Mouse (Mus musculus) limb, embryonic 13.5 days (tissue): Measurements from ENCODE around the gene Celf5. TPM values are rescaled to one million over a fixed set of nuclear protein-coding genes. Genes with fewer than 3 reads are reported as not detected.

Experiments used
- ATAC-seq: fragments of 200-750 bp; cut with Nextera tagmentation; 2 replicates; pipeline ENCODE4 v1.8.0; 2017; ENCODE audit warnings: low read depth, moderate number of reproducible peaks, moderate TSS enrichment; ENCODE audit not compliant: low FRiP score
- H3K27ac ChIP-seq: fragments of 300-500 bp; sonication (generic); 2 replicates; pipeline ENCODE4 v1.5.1; 2015; ENCODE audit warnings: inconsistent platforms, mild to moderate bottlenecking, moderate library complexity
- H3K27me3 ChIP-seq: fragments of 300-500 bp; sonication (generic); 2 replicates; pipeline ENCODE4 v1.6.1; 2015; ENCODE audit warnings: mild to moderate bottlenecking, inconsistent platforms
- H3K36me3 ChIP-seq: fragments of 300-500 bp; sonication (generic); 2 replicates; pipeline ENCODE4 v1.6.1; 2015; ENCODE audit warnings: inconsistent platforms, mild to moderate bottlenecking, moderate library complexity
- H3K4me1 ChIP-seq: fragments of 300-500 bp; sonication (generic); 2 replicates; pipeline ENCODE4 v1.6.1; 2015; ENCODE audit warnings: inconsistent platforms
- H3K4me2 ChIP-seq: fragments of 300-500 bp; sonication (generic); replicated peaks from 2 replicates; pipeline ENCODE4 v1.6.1; 2015; ENCODE audit warnings: inconsistent platforms, mild to moderate bottlenecking, moderate library complexity
- H3K4me3 ChIP-seq: fragments of 300-500 bp; sonication (generic); 2 replicates; pipeline ENCODE4 v1.5.1; 2015; ENCODE audit warnings: moderate library complexity, mild to moderate bottlenecking, inconsistent platforms
- H3K9ac ChIP-seq: fragments of 300-500 bp; sonication (generic); 2 replicates; pipeline ENCODE4 v1.6.1; 2015; ENCODE audit warnings: mild to moderate bottlenecking, inconsistent platforms
- H3K9me3 ChIP-seq: fragments of 300-500 bp; sonication (generic); 2 replicates; pipeline ENCODE4 v1.6.1; 2016; ENCODE audit warnings: inconsistent platforms
- WGBS: fragments of 180-500 bp; shearing (Covaris S2); methylation state at CpG from one replicate; pipeline ENCODE4 v1.1.7; 2015; 5-methylcytosine and 5-hydroxymethylcytosine counted together
- polyA plus RNA-seq: library from polyadenylated mRNA; unstranded; fragments of >200 nt; fragmentation: Nextera tagmentation; extraction: Ambion mirVana; gene quantifications from 2 replicates; pipeline ENCODE4 v1.2.1, GENCODE M21; 2015

Gene Celf5
- polyA plus RNA-seq, 1 experiment from 2014 or later: 1.6 TPM

GRCm38 (mm10) chr10:81496264-81496901 is 13.9 kb upstream of the Celf5 start, which contains the start of gene Ncln:
Gene Ncln, minus strand, starts transcription at chr10:81496392.
- peak within 1 kb of the TSS; percentile 84 for H3K9ac ChIP-seq
- peaks cover 22% of the 10 kb centered on the region for H3K36me3 ChIP-seq
- H3K27me3 ChIP-seq: no peaks in the 10 kb centered on the region
- ATAC-seq: peak; percentile 96
- WGBS: under 1% methylated on average over 45 of the region's 45 CpGs
- H3K9me3 ChIP-seq: no peaks in the 10 kb centered on the region
- peak within 1 kb of the TSS; percentile 93 for H3K4me2 ChIP-seq
- H3K4me1 ChIP-seq: peaks cover 17% of the 10 kb centered on the region
- H3K4me3 ChIP-seq: peak within 1 kb of the TSS; percentile 71
- H3K27ac ChIP-seq: no peak within 1 kb of the TSS; the same call in 1 of the 2 replicates

- WGBS: 2% methylated on average over 41 of the region's 41 CpGs
- no peaks in the 10 kb centered on the region for H3K9me3 ChIP-seq
- H3K27ac ChIP-seq: no peak overlapping the region
- H3K4me1 ChIP-seq: peaks cover 17% of the 10 kb centered on the region
- ATAC-seq: peak; percentile 22; the same call in 1 of the 2 replicates
- peaks cover 29% of the 10 kb centered on the region for H3K36me3 ChIP-seq
- H3K27me3 ChIP-seq: no peaks in the 10 kb centered on the region
- H3K4me2 ChIP-seq: peak overlapping the region; percentile 93
- H3K4me3 ChIP-seq: peak overlapping the region; percentile 71
- H3K9ac ChIP-seq: peak overlapping the region; percentile 84
Observed at GRCm38 (mm10) chr10:81495616-81496263, 13.2 kb upstream of the Celf5 start.

- no peak for ATAC-seq
- peak overlapping the region; percentile 93 for H3K4me2 ChIP-seq
- H3K4me3 ChIP-seq: peak overlapping the region; percentile 71
- peaks cover 35% of the 10 kb centered on the region for H3K36me3 ChIP-seq
- H3K27ac ChIP-seq: no peak overlapping the region
- H3K27me3 ChIP-seq: no peaks in the 10 kb centered on the region
- H3K9ac ChIP-seq: peak overlapping the region; percentile 84
- WGBS: 79% methylated on average over 6 of the region's 6 CpGs
- H3K9me3 ChIP-seq: no peaks in the 10 kb centered on the region
- H3K4me1 ChIP-seq: peaks cover 17% of the 10 kb centered on the region
Observed at GRCm38 (mm10) chr10:81495151-81495550, 12.6 kb upstream of the Celf5 start.

- ATAC-seq: no peak
- H3K4me2 ChIP-seq: peak overlapping the region; percentile 93
- peaks cover 17% of the 10 kb centered on the region for H3K4me1 ChIP-seq
- no peaks in the 10 kb centered on the region for H3K9me3 ChIP-seq
- peaks cover 42% of the 10 kb centered on the region for H3K36me3 ChIP-seq
- H3K9ac ChIP-seq: peak overlapping the region; percentile 84
- WGBS: 82% methylated on average over 11 of the region's 11 CpGs
- H3K27ac ChIP-seq: no peak overlapping the region
- no peaks in the 10 kb centered on the region for H3K27me3 ChIP-seq
- H3K4me3 ChIP-seq: peak overlapping the region; percentile 71
Observed at GRCm38 (mm10) chr10:81494260-81495041, 11.9 kb upstream of the Celf5 start.

GRCm38 (mm10) chr10:81493601-81494220 is 11.2 kb upstream of the Celf5 start:
- Histone ChIP-seq H3K4me2 (no peak overlapping the region), H3K9me3 (no peaks in the 10 kb centered on the region), H3K4me1 (peaks cover 17% of the 10 kb centered on the region), H3K27ac (no peak overlapping the region), H3K27me3 (no peaks in the 10 kb centered on the region), H3K36me3 (peaks cover 49% of the 10 kb centered on the region), H3K9ac (no peak overlapping the region), H3K4me3 (no peak overlapping the region)
- no peak for ATAC-seq
- WGBS: 80% methylated on average over 8 of the region's 8 CpGs

- Histone ChIP-seq H3K9ac (no peak overlapping the region), H3K36me3 (peaks cover 59% of the 10 kb centered on the region), H3K9me3 (no peaks in the 10 kb centered on the region), H3K4me2 (no peak overlapping the region), H3K4me3 (no peak overlapping the region), H3K27ac (no peak overlapping the region), H3K27me3 (no peaks in the 10 kb centered on the region), H3K4me1 (peaks cover 17% of the 10 kb centered on the region)
- WGBS: 79% methylated on average over 11 of the region's 11 CpGs
- no peak for ATAC-seq
Observed at GRCm38 (mm10) chr10:81492606-81493240, 10.2 kb upstream of the Celf5 start.

- H3K4me3 ChIP-seq: no peak overlapping the region
- H3K36me3 ChIP-seq: peaks cover 76% of the 10 kb centered on the region
- no peak overlapping the region for H3K9ac ChIP-seq
- no peak overlapping the region for H3K4me2 ChIP-seq
- WGBS: 94% methylated on average over 9 of the region's 9 CpGs
- H3K27ac ChIP-seq: no peak overlapping the region
- no peak for ATAC-seq
- no peaks in the 10 kb centered on the region for H3K9me3 ChIP-seq
- H3K27me3 ChIP-seq: no peaks in the 10 kb centered on the region
- peaks cover 17% of the 10 kb centered on the region for H3K4me1 ChIP-seq
Observed at GRCm38 (mm10) chr10:81491018-81491417, 8.5 kb upstream of the Celf5 start.

GRCm38 (mm10) chr10:81489941-81490340 is 7.4 kb upstream of the Celf5 start:
- H3K9me3 ChIP-seq: no peaks in the 10 kb centered on the region
- no peak overlapping the region for H3K4me2 ChIP-seq
- ATAC-seq: no peak
- H3K4me1 ChIP-seq: peaks cover 11% of the 10 kb centered on the region
- no peak overlapping the region for H3K4me3 ChIP-seq
- 85% methylated on average over 14 of the region's 14 CpGs for WGBS
- no peaks in the 10 kb centered on the region for H3K27me3 ChIP-seq
- H3K9ac ChIP-seq: no peak overlapping the region
- H3K36me3 ChIP-seq: peaks cover 78% of the 10 kb centered on the region
- H3K27ac ChIP-seq: no peak overlapping the region

- no peak overlapping the region for H3K27ac ChIP-seq
- H3K27me3 ChIP-seq: no peaks in the 10 kb centered on the region
- WGBS: 87% methylated on average over 11 of the region's 11 CpGs
- no peak overlapping the region for H3K9ac ChIP-seq
- H3K36me3 ChIP-seq: peaks cover 72% of the 10 kb centered on the region
- no peak overlapping the region for H3K4me2 ChIP-seq
- no peaks in the 10 kb centered on the region for H3K9me3 ChIP-seq
- ATAC-seq: no peak
- no peaks in the 10 kb centered on the region for H3K4me1 ChIP-seq
- H3K4me3 ChIP-seq: no peak overlapping the region
Observed at GRCm38 (mm10) chr10:81488081-81488480, 5.6 kb upstream of the Celf5 start.

- Histone ChIP-seq H3K36me3 (peaks cover 57% of the 10 kb centered on the region), H3K9ac (no peak overlapping the region), H3K4me1 (0 out of 2 replicates have a peak, but pooled peaks cover 5% of the 10 kb centered on the region), H3K27me3 (peaks cover 15% of the 10 kb centered on the region), H3K27ac (no peak overlapping the region), H3K4me3 (no peak overlapping the region), H3K9me3 (no peaks in the 10 kb centered on the region), H3K4me2 (no peak overlapping the region)
- ATAC-seq: no peak
- 83% methylated on average over 10 of the region's 10 CpGs for WGBS
Observed at GRCm38 (mm10) chr10:81486496-81486895, 4.0 kb upstream of the Celf5 start.

GRCm38 (mm10) chr10:81485479-81486018 is 3.0 kb upstream of the Celf5 start:
- WGBS: 71% methylated on average over 7 of the region's 7 CpGs
- H3K36me3 ChIP-seq: peaks cover 47% of the 10 kb centered on the region

More at GRCm38 (mm10) chr10:81485479-81486018, 3.0 kb upstream of the Celf5 start:
- H3K27ac ChIP-seq: no peak overlapping the region
- no peak overlapping the region for H3K9ac ChIP-seq
- H3K4me3 ChIP-seq: no peak overlapping the region
- H3K27me3 ChIP-seq: peaks cover 24% of the 10 kb centered on the region
- H3K4me2 ChIP-seq: no peak overlapping the region
- H3K4me1 ChIP-seq: 0 out of 2 replicates have a peak, but pooled peaks cover 5% of the 10 kb centered on the region
- no peak; the same call in 1 of the 2 replicates for ATAC-seq
- H3K9me3 ChIP-seq: no peaks in the 10 kb centered on the region
